Mouse (Mus musculus) liver, postnatal 0 days (tissue): ENCODE measurements around the gene Hmg20b.

Experiments
- CTCF ChIP-seq: sonication (generic); IDR thresholded peaks from 2 replicates; pipeline ENCODE4 v1.5.1; 2016; ENCODE audit warnings: antibody characterized with exemption, low read depth
- EP300 ChIP-seq: IDR thresholded peaks from 2 replicates; pipeline ENCODE4 v1.6.1; 2016; ENCODE audit warnings: antibody characterized with exemption, low read depth, mild to moderate bottlenecking

GRCm38 (mm10) chr10:81319330-81319699, 31.0 kb downstream of the Hmg20b start:
- TF ChIP-seq CTCF (peak; percentile 36), EP300 (no peak)
